Mouse (Mus musculus) spleen, embryonic (tissue): ENCODE data around the gene Nck2.
"Not testable (repeated sequence)": the region's sequence is repeated elsewhere in the genome, so short reads cannot be mapped to it uniquely, and the experiment has no call there.

Experiments used
- CTCF ChIA-PET: fragments of 350-600 bp; sonication (Branson Sonifier 250); formaldehyde crosslinking; loops from one replicate; lab custom pipeline; 2022; lab: Charles Lee

Gene Nck2

DNA sequence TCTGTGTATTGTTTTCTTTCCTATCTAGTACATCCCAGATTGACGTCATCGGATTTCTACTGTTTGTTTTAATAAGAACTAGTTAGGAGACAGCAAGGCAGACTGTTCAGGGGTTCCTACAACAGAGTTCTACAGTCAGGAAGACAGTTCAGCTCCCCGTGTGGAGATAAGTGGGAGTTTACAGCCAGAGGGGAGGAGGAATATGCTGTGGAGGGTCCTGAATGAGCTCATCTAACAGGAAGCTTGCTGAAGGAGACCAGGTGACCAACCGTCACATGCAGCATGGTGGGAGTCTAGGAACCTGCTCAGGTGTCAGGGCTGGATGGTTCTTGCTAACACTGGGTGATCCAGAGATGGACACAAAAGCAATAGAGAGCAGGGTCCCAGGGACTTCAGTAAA, 87.9 kb downstream of the Nck2 start:
- CTCF ChIA-PET, result no interaction called here

DNA sequence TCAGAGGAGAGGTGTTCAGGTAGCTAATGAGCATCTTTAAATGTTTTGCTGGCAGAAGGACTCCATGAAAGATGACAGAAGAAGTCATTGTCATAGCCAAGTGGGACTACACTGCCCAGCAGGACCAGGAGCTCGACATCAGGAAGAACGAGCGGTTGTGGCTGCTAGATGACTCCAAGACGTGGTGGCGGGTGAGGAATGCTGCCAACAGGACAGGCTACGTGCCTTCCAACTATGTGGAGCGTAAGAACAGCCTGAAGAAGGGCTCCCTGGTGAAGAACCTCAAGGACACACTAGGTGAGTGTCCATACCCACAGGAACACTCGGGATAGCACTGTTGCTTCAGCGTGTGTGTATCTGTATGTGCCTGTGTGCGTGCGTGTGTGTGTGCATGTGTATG, 89.1 kb downstream of the Nck2 start:
- CTCF ChIA-PET, result interaction anchor here (0.6 kb wide), 1 partner anchor 9 kb away, joined by 3 read pairs; no protein-coding TSS in a partner anchor

DNA sequence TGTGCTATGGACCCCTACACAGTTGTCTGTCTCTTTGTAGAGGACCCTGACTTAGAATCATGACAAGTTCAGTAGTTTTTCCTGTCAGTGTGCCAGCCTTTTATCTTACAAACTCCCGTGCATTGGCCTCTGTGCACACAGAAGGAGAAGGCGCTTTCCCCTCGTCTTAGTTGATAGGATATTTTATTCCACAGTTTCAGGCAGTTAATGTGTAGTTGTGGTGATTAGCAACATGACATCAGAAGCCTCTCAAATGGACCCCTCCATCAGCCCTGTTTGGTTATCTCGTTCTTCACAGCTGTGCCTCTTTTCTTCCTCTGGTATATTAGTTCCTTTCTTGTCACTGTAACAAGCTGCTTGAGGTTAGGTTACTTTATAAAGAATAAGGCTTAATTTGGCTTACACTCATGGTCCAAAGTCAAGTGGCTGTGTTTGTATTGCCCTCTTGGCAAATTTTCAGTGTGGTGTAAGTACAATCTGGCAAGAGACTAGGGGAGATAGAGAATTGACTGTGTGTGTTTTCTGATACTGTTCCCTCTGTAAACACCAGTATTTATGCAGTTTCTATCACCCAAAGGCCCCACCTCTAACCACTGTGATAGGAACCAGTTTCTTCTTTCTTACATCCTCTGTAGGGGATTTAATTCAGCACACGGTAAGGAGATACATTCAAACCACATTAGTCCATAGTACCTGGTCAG, 89.8 kb downstream of the Nck2 start:
- CTCF ChIA-PET, result interaction anchor here (0.5 kb wide), 1 partner anchor 59 kb away, joined by 3 read pairs; no protein-coding TSS in a partner anchor

DNA sequence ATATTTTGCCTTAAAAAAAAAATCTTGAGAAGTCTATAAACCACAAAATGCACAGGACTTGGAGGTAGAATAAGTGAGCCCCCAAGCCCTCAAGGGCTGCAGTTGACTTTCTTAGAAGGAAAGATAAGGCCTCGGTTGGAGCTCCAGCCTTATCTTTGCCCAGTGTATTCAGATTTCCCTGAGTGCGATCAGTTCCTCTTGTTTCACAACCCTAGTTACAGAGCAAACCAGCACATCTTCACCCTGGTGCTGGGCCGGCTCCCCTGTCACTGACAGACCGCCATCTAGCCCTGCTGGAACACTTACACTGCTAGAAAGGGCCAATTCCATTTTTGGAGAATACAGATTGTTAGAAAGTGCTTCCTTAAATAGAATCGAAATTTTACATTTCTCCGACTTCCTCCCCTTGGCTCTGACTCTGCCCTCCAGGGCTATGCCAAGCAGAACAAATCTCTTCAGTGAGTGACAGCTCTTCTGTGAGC, 91.2 kb downstream of the Nck2 start:
- CTCF ChIA-PET, result no interaction called here

DNA sequence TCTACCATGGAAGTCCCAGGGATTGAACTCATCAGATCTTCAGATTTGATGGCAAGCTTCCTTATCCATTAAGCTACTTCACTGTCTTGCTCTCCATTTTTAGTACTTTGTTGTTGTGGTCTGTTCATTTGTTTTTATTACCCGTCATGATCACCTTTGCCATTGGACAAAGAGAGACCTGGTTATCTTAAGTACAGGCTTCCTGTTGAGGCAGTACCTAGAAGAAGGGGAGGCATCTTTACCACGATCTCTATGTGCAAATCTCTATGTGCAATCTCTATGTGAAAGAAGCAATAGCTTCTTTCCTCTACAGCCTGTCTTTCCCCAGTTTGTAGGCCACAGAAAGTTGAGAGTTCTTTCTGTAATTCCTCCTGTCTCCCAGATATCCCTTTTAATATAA, 91.9 kb downstream of the Nck2 start:
- CTCF ChIA-PET, result no interaction called here

DNA sequence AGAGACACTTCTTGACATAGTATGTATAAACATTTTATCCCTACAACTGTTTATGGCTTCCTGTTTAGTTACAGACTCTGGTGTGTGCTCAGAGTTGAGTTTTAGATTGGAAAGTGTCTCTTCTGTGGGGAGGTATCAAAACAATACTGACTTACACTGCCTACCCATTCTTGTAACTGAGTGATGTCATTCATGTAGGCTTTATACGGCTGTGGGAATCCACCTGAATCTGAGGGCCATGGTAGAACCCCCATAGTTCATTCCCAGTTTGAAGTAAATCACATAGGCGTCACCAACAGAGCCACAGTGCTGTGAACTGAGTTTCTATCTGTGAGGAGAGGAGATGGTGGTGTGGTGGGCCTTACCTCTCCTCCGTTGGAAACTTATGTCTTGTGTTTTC, 92.6 kb downstream of the Nck2 start:
- CTCF ChIA-PET, result no interaction called here

DNA sequence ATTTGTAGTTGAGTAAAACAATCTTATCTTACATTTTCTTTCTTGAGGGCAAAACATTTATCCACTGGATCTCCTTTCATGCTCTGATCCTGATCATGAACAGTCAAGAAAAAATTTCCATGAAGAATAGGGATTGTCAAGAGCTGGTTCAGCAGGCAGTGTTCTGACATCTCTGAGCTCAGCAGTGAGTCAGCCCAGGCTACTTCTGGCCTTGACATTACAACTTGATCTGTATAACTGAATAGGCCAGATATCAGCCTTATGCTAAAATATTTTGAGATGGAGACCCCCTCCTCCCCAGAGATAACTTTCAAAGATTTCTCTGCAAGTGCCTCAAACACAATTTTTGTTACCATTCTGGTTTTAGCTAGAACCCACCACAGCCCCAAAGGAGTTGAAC, 93.1 kb downstream of the Nck2 start:
- CTCF ChIA-PET, result no interaction called here

DNA sequence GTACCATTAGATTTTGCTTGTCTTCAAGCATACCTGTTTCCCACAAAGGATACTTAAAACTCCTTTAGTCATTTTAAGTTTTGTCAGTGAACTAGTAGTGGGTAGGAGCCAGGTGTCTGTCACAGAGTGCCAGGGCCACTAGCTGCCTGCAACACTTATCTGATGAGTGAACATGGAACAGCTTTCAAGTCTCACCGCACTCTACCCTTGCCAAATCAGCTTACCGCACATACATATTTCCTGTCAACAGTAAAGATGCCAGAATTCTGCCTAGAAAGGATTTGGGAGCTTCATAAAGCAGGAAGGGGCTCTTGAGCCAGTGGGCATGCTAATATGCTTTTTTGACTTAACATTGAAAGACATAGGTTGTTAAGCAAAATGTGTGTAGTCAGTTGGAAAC, 94.3 kb downstream of the Nck2 start:
- CTCF ChIA-PET, result no interaction called here

DNA sequence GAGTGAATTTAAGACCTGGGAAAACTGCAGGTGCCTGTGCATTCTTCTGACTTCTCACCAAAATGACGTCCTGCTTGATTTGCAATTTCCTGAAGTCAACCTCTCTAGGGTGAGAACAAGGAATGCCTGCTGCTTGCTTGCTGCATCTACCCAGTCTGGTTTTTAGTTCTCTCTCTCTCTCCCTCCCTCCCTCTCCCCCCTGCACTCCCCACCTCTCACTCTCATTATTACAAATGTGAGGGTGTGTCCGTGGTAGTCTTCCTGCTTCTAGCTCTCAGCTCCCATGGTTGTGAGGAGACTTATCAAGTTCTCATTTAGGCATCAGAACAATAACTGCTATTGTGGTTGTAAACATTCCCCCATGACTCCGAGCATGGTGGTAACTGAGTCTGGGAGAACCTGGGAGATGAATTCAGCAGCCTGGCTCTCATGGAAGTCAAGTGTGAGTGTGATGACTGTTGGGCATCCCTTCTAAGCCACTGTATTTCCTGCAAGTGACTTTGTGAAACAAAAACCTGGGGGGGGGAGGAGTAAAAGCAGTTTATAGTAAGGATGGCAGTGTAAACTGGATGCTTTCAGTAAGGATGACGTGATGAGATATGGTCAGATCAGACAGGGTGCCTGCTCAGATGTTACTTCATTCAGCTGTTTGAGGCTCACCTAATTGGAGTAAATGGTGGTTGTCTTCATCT, 95.5 kb downstream of the Nck2 start:
- CTCF ChIA-PET, result interaction anchor here (0.7 kb wide), 1 partner anchor 16 kb away, joined by 6 read pairs; no protein-coding TSS in a partner anchor

DNA sequence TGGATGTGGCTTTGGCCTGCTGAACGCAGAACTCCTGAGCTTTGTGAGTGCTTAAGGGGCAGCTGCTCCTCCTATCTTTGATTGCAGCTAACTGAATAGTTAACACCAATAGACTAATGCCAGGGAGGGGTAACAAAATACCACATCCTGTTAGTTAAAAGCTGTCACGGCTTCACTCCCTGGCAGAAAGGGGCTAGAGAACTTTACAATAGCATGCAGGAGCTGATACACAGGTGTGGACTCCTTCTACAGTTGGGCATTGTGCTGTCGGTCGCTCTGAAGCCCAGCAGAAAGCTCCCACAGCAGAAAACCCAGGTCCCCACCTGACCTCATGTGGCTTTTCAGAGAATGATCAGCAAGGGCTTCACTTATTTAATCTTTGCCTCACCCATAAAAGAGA, 98.0 kb downstream of the Nck2 start:
- CTCF ChIA-PET, result no interaction called here

DNA sequence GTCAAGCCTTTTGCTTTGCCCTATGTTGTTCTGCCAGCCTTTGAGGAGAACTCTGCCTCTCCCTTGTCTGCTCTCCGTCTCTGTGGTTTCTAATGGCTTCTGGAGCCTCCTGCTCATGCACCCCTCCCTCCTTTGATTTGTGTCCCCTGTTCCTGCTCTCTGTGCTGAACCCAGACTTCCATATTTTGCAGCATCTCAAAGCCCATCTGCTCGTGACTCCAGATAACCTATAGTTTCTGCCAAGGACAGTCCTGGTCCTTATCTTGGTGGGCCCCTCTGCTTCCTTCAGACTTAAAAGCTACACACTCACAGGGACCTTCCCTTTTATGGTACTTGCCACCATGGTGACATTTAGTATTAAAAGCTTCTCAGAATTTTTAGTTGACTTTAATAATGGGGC, 103.3 kb downstream of the Nck2 start:
- CTCF ChIA-PET, result no interaction called here

DNA sequence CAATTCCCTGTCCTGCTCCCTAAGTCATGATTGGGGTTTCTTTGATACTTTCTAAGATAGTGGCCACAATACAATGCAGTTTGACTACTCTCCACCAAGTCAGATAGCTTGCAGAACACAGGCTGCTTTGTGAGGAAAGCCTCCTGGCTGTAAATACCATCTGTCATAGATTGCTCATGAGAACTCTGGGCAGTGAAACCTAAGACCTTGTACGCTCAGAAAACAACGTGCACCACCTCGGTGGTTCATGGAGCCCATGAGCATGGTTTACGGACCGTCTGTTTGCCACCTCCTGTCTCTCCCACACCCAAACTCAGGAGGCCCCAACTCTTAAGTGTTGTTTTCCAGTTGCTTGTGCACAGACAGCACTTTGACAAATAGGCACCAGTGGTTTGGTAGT, 104.4 kb downstream of the Nck2 start:
- CTCF ChIA-PET, result no interaction called here

DNA sequence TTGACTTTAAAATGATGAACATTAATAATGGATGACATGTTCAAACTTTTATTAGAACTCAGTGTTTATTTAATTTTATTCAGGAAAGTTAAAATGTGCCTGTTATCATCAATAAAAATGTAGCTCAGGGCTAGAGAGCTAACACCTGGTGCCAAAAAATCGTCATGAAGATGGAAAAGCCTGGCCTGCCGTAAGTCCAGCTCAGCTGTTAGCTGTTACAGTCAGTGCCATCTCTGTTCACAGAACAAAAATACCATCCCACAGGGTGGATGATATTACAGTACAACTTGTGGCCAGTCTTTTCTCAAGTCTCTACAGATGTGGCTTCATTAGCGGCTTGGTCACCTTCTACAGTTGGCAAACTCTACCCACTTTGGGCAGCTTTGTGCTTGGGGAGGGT, 106.1 kb downstream of the Nck2 start:
- CTCF ChIA-PET, result no interaction called here

DNA sequence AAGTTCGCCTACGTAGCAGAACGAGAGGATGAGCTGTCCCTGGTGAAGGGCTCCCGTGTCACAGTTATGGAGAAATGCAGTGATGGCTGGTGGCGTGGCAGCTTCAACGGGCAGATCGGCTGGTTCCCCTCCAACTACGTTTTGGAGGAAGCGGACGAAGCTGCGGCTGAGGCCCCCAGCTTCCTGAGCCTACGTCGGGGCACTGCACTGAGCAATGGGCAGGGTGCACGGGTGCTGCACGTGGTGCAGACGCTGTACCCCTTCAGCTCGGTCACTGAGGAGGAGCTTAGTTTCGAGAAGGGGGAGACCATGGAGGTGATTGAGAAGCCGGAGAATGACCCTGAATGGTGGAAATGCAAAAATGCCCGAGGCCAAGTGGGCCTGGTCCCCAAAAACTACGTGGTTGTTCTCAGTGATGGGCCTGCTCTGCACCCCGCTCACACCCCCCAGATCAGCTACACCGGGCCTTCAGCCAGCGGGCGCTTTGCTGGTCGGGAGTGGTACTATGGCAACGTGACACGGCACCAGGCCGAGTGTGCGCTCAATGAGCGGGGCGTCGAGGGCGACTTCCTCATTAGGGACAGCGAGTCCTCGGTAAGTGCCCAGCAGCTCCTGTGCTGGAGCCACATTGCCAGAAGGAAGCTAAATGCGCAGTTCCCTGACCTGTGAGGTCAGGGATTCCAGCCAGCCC, 109.8 kb downstream of the Nck2 start:
- CTCF ChIA-PET, result not testable (repeated sequence)

DNA sequence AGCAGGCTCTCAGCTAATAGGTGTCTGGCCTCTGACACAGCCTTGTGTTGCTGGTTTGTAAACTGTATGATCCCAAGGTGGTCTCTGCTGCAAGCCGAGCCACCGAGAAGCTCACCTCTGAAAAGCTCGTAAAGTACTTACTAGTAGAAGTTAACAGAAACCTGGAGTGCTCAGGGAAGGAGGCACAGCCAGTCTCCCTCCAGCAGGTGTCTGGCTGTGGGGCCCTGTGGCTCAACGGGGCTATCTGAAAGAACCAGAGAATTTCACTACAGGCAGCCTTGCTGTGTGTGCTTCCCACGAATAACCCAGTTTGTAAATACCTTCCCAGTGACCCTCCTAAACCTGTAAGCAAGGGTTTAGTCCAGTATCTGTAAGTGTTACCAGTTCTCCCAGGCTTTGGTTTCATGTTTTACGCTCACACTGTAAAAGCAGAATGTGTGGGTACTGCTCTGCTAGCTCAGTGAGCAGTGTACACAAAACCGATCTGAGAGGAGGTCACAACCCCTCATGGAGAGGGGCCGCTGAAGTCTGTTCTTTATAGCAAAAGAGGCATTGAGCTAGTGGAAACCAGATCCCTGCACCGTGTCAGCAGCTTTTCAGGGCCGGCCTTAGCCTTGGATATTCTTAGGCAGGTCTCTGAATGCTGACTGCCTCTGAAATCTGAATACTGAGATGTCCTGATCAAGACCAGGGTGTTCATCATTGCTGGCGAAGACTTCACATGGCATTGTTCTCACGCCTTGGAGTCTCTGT, 111.0 kb downstream of the Nck2 start:
- CTCF ChIA-PET, result interaction anchor here (0.6 kb wide), 1 partner anchor 15 kb away, joined by 6 read pairs; no protein-coding TSS in a partner anchor

DNA sequence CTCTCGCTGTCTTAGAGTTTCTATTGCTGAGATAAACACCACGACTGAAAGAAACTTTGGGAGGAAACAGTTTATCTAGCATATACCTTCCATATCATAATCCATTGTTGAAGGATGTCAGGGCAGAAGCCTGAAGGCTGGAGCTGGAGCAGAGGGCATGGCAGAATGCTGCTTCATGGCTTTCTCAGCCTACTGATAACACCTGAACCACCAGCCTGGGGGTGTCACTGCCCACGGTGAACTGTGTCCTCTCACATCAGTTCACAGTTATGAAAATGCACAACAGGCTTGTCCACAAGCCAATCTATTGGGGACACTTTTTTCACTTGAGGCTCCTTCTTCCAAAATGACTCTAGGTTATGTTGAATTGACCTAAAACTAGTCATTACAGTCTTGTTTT, 114.0 kb downstream of the Nck2 start:
- CTCF ChIA-PET, result no interaction called here

DNA sequence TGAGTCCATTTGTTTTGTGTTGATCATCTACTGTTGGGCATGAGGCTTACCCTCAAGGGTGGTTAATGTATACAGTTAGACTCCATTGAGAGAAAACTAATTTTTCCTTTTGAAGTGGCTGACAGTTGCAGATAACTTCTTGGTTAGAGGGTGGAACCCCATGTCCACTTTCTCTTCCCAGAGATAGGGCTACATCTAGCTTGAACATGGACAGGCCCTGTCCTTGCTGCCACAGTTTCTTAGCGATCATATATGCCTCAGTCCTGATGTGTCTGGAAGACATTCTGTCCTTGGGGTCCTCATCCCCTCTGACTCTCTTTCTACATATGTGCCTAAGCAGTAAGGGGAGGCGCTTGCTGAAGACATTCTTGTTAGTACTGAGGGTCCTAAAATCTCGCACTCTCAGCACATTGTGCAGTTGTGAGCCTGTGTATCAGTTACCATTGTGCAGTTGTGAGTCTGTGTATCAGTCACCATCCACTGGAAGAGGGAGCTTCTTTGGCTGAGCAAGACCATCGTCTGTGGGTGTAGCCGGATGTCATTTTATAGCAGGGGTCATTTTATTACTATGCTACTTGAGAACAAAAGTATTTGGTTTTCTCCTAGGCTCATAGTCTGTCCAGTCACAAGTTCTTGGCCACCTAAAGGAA, 114.8 kb downstream of the Nck2 start:
- CTCF ChIA-PET, result no interaction called here

DNA sequence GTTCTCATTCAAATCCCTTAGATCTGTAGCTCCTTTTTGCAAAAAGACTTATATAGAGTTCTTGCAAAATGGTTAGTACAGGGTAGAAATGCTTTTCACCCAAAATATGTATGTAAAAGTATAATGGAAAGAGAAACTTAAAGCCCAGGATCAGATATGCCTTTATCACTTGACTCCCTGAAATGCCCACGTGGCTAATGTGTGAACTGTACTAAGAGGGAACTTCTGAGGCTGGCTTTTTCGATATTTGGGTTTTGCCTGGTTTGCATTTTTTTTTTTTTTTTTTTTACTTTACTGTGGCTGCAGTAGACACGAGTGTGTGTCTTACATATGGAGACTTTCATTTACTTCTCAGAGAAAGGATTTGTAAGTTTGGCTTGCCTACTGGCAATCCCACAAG, 116.7 kb downstream of the Nck2 start:
- CTCF ChIA-PET, result no interaction called here

DNA sequence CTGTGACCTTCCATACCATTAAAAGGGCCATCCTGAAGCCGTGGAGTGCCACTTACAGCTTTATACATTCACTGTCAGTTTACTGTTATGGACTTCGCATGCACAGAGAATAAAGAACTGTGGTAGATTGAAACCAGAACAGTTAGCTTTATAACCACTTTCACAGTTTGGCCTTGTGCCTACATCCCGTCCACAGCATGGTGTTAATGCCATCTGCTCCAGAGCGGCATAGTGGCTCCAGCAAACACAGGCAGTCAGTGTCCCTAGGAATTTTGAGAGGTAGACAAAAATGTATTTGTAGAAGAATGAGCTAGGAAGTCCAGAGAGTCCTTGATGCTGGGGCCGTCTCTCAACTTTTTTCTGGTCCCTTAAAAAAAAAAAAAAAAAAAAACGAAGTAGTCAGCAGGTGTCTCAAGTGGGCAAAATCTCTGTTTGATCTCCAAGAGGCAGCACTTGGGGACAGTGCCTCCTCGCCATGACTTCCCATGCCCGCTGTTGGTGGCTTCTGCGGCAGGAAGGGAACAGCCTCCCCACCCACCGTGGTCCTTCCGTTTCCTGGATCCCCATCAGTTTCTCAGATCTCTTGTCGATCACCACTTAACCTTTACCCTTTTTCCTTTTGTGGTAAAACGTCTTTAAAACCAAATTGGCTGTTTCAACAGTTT, 117.8 kb downstream of the Nck2 start:
- CTCF ChIA-PET, result no interaction called here

DNA sequence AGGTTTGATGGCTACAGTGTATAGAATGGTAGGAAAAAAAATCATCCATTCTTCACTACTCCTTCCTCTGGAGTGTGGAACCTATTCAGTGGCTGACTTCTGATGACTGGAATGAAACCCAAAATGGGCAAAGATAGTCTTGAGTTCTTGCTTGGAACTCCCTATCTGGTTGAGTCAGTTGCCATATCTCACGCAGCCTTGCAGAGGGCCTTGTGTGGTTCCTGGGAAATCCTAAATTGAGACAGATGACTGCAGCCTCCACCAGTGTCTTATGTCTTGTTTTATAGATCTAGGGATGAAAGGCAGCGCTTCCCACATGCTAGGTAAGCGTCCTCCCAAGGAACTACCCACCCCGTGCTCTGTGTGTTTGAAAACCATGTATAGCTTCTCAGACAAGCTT, 120.9 kb downstream of the Nck2 start:
- CTCF ChIA-PET, result no interaction called here
